Mouse (Mus musculus) thymus, postnatal 36 days (tissue): ENCODE results near the gene D11Wsu47e.

Experiments used
- DNase-seq, 2 experiments: peaks; one replicate each; pipeline ENCODE4 v3.0.0; 2022; ENCODE audit warnings: mixed read lengths in 2 of 2

D11Wsu47e gene

DNA sequence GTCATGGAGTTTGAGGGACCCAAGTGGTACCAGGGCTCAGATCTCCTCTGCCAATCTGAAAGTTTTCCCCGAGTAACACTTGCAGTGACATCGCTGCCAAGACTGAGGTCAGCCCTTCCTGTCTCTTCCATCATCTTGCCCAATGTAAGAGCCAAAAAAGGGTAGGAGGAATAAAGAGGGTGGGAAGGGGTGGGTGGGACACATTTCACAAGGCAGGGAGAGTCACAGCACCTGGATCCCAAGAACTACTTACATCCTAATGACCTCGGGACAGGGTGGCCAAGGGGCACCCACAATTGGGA, 53.3 kb downstream of the D11Wsu47e start:
- no peak for DNase-seq

- no peak for DNase-seq
These were observed 53.7 kb downstream of the D11Wsu47e start for GRCm38 (mm10) chr11:113737912-113738311.

DNA sequence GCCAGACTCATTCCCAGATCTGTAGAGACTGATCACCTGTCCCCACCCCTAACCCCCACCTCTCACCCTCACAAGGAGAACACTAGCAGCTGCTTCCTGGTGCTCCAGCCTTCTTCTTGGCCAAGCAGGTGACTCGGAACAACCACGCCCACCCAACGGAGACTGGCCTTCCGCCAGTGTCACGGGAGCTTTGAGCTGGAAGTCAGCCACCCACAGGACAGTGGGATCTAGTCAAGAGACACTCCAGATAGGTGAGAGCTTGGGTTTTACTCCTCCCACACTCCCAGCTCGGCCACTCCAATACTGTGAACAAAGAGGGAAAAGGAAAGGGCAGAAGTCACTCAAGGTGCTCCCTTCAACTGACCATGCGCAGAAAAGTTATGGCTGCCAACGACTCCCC, 55.0 kb downstream of the D11Wsu47e start:
- peak in 1 of 2 experiments; percentile 10 for DNase-seq

GRCm38 (mm10) chr11:113740100-113740499, 55.9 kb downstream of the D11Wsu47e start:
- peak in 1 of 2 experiments; percentile 2 for DNase-seq

DNA sequence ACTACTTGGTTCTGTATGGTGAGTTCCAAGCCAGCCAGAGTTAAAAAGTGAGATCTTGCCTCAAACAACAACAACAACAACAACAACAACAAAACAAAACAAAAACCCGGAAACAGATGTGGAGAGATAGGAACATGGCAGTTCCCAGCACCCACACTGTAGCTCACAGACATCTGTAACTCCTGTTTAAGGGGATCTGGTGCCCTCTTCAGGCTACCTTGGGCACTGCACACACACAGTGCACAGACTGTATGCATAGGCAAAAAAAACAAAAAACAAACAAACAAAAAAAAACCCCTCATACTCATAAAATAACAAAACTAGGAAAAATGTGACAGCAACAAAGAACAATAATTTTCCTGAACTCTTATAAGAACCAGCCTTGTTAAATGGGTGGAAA, 58.8 kb downstream of the D11Wsu47e start:
- DNase-seq: no peak
